Mouse (Mus musculus) hindbrain, embryonic 12.5 days (tissue): Measurements from ENCODE around the gene Tas2r113. TPM values are rescaled to one million over a fixed set of nuclear protein-coding genes. Genes with fewer than 3 reads are reported as not detected.
"Not testable (repeated sequence)": the region's sequence is repeated elsewhere in the genome, so short reads cannot be mapped to it uniquely, and the experiment has no call there.

Experiments
- ATAC-seq: fragments of 200-750 bp; cut with Nextera tagmentation; 2 replicates; pipeline ENCODE4 v1.8.0; 2017; ENCODE audit warnings: moderate TSS enrichment; ENCODE audit not compliant: low FRiP score
- H3K27ac ChIP-seq: fragments of 300-500 bp; sonication (generic); 2 replicates; pipeline ENCODE4 v1.5.1; 2016; ENCODE audit warnings: mild to moderate bottlenecking
- H3K27me3 ChIP-seq: fragments of 300-500 bp; sonication (generic); 2 replicates; pipeline ENCODE4 v1.6.1; 2016; ENCODE audit warnings: mild to moderate bottlenecking
- H3K36me3 ChIP-seq: fragments of 300-500 bp; sonication (generic); 2 replicates; pipeline ENCODE4 v1.6.1; 2016; ENCODE audit warnings: mild to moderate bottlenecking
- H3K4me1 ChIP-seq: fragments of 300-500 bp; sonication (generic); 2 replicates; pipeline ENCODE4 v1.6.1; 2016
- H3K4me2 ChIP-seq: fragments of 300-500 bp; sonication (generic); replicated peaks from 2 replicates; pipeline ENCODE4 v1.6.1; 2016; ENCODE audit warnings: mild to moderate bottlenecking
- H3K4me3 ChIP-seq: fragments of 300-500 bp; sonication (generic); 2 replicates; pipeline ENCODE4 v1.5.1; 2016; ENCODE audit warnings: mild to moderate bottlenecking
- H3K9ac ChIP-seq: fragments of 300-500 bp; sonication (generic); 2 replicates; pipeline ENCODE4 v1.6.1; 2016; ENCODE audit warnings: mild to moderate bottlenecking, moderate library complexity
- H3K9me3 ChIP-seq: fragments of 300-500 bp; sonication (generic); replicated peaks from 2 replicates; pipeline ENCODE4 v1.6.1; 2016; ENCODE audit warnings: mild to moderate bottlenecking
- WGBS: fragments of 180-500 bp; shearing (Covaris S2); methylation state at CpG from one replicate; pipeline ENCODE4 v1.1.7; 2016; 5-methylcytosine and 5-hydroxymethylcytosine counted together
- polyA plus RNA-seq: library from polyadenylated mRNA; unstranded; fragments of >200 nt; fragmentation: Nextera tagmentation; extraction: Ambion mirVana; gene quantifications from 2 replicates; pipeline ENCODE4 v1.2.1, GENCODE M21; 2016

The Tas2r113 gene
- polyA plus RNA-seq = not detected in 2 replicates

GRCm38 (mm10) chr6:132892711-132893110 lies at the start of gene Tas2r113:
Gene Tas2r113 (plus strand): TSS chr6:132893011.
- no peaks in the 10 kb centered on the region for H3K9me3 ChIP-seq
- H3K36me3 ChIP-seq = no peaks in the 10 kb centered on the region
- WGBS = 82% methylated on average over 1 of the region's 1 CpGs
- no peak within 1 kb of the TSS for H3K4me3 ChIP-seq
- no peaks in the 10 kb centered on the region for H3K4me1 ChIP-seq
- no peak for ATAC-seq
- no peak within 1 kb of the TSS for H3K27ac ChIP-seq
- no peak within 1 kb of the TSS for H3K4me2 ChIP-seq
- H3K9ac ChIP-seq = no peak within 1 kb of the TSS
- H3K27me3 ChIP-seq = no peaks in the 10 kb centered on the region

GRCm38 (mm10) chr6:132846842-132847241 lies 46.0 kb upstream of the Tas2r113 start, which contains the start of gene Tas2r123:
Gene Tas2r123 (plus strand): TSS chr6:132847142.
- Histone ChIP-seq H3K27me3 (no peaks in the 10 kb centered on the region), H3K9ac (no peak within 1 kb of the TSS), H3K36me3 (no peaks in the 10 kb centered on the region), H3K9me3 (no peaks in the 10 kb centered on the region), H3K4me3 (no peak within 1 kb of the TSS), H3K27ac (no peak within 1 kb of the TSS), H3K4me2 (no peak within 1 kb of the TSS), H3K4me1 (no peaks in the 10 kb centered on the region)
- ATAC-seq = no peak
- 92% methylated on average over 1 of the region's 1 CpGs for WGBS

- Histone ChIP-seq H3K4me2 (no peak within 1 kb of the TSS), H3K27ac (no peak within 1 kb of the TSS), H3K36me3 (no peaks in the 10 kb centered on the region), H3K9ac (no peak within 1 kb of the TSS), H3K9me3 (no peaks in the 10 kb centered on the region), H3K4me3 (no peak within 1 kb of the TSS), H3K27me3 (no peaks in the 10 kb centered on the region), H3K4me1 (no peaks in the 10 kb centered on the region)
- ATAC-seq = no peak
- WGBS = 72% methylated on average over 1 of the region's 1 CpGs
Measured at GRCm38 (mm10) chr6:132855138-132855537, 37.7 kb upstream of the Tas2r113 start, which contains the start of gene Tas2r116. Gene Tas2r116 (plus strand): TSS chr6:132855438.

GRCm38 (mm10) chr6:132867708-132868107 lies 25.1 kb upstream of the Tas2r113 start, which contains the start of gene Tas2r110:
Gene Tas2r110 (plus strand): TSS chr6:132868008.
- Histone ChIP-seq H3K9me3 (no peaks in the 10 kb centered on the region), H3K36me3 (no peaks in the 10 kb centered on the region), H3K4me3 (no peak within 1 kb of the TSS), H3K9ac (no peak within 1 kb of the TSS), H3K4me1 (no peaks in the 10 kb centered on the region), H3K4me2 (no peak within 1 kb of the TSS), H3K27ac (no peak within 1 kb of the TSS), H3K27me3 (no peaks in the 10 kb centered on the region)
- no peak for ATAC-seq

GRCm38 (mm10) chr6:132909351-132909750 lies 16.5 kb downstream of the Tas2r113 start, which contains the start of gene Tas2r125:
Gene Tas2r125 (plus strand): TSS chr6:132909651.
- no peaks in the 10 kb centered on the region for H3K36me3 ChIP-seq
- no peak within 1 kb of the TSS for H3K4me3 ChIP-seq
- H3K27ac ChIP-seq = no peak within 1 kb of the TSS
- WGBS = 87% methylated on average over 3 of the region's 3 CpGs
- H3K9ac ChIP-seq = no peak within 1 kb of the TSS
- H3K4me2 ChIP-seq = no peak within 1 kb of the TSS
- H3K27me3 ChIP-seq = no peaks in the 10 kb centered on the region
- ATAC-seq = no peak
- H3K9me3 ChIP-seq = no peaks in the 10 kb centered on the region
- no peaks in the 10 kb centered on the region for H3K4me1 ChIP-seq

GRCm38 (mm10) chr6:132941376-132941775 lies 48.6 kb downstream of the Tas2r113 start:
- ATAC-seq, H3K4me2 ChIP-seq, H3K27ac ChIP-seq, H3K4me1 ChIP-seq, H3K4me3 ChIP-seq, H3K36me3 ChIP-seq, H3K9ac ChIP-seq, H3K27me3 ChIP-seq, H3K9me3 ChIP-seq: not testable (repeated sequence)

Other genes starting within 250 kb of the Tas2r113 start
- not detected in 2 replicates for gene A630073D07Rik, start 241.5 kb upstream of the Tas2r113 start, polyA plus RNA-seq
- not detected in 2 replicates for gene Tas2r120, start 236.1 kb upstream of the Tas2r113 start, polyA plus RNA-seq
- not detected in 2 replicates for gene Tas2r121, start 192.0 kb upstream of the Tas2r113 start, polyA plus RNA-seq
- gene Tas2r122, start 181.1 kb upstream of the Tas2r113 start, polyA plus RNA-seq = not detected in 2 replicates
- not detected in 2 replicates for gene Tas2r115, start 155.0 kb upstream of the Tas2r113 start, polyA plus RNA-seq
- not detected in 2 replicates for gene Tas2r124, start 138.3 kb upstream of the Tas2r113 start, polyA plus RNA-seq
- not detected in 2 replicates for gene Tas2r102, start 130.9 kb upstream of the Tas2r113 start, polyA plus RNA-seq
- gene Tas2r136, start 114.8 kb upstream of the Tas2r113 start, polyA plus RNA-seq = not detected in 2 replicates
- not detected in 2 replicates for gene Tas2r117, start 90.2 kb upstream of the Tas2r113 start, polyA plus RNA-seq
- gene Tas2r123, start 45.9 kb upstream of the Tas2r113 start, polyA plus RNA-seq = not detected in 2 replicates
- not detected in 2 replicates for gene Tas2r116, start 37.6 kb upstream of the Tas2r113 start, polyA plus RNA-seq
- gene Tas2r110, start 25.0 kb upstream of the Tas2r113 start, polyA plus RNA-seq = not detected in 2 replicates
- not detected in 2 replicates for gene Tas2r125, start 16.6 kb downstream of the Tas2r113 start, polyA plus RNA-seq
- gene Tas2r129, start 58.1 kb downstream of the Tas2r113 start, polyA plus RNA-seq = not detected in 2 replicates
- gene Tas2r131, start 64.9 kb downstream of the Tas2r113 start, polyA plus RNA-seq = not detected in 2 replicates
- gene Tas2r109, start 88.0 kb downstream of the Tas2r113 start, polyA plus RNA-seq = not detected in 2 replicates
- gene Tas2r103, start 144.1 kb downstream of the Tas2r113 start, polyA plus RNA-seq = not detected in 2 replicates
- gene Tas2r140, start 162.8 kb downstream of the Tas2r113 start, polyA plus RNA-seq = not detected in 2 replicates
- gene Smim10l1, start 211.9 kb downstream of the Tas2r113 start, polyA plus RNA-seq = 118 and 131 TPM in 2 replicates